9 mouse cellular contexts compared by ENCODE assay signal in genomic region chr9:103363088-103363487, GRCm38 (mm10). TPM values are rescaled to one million over a fixed set of nuclear protein-coding genes. Genes with fewer than 3 reads are reported as not detected.
DNase-seq lines count a peak whose midpoint lies in the region; ATAC-seq and TF ChIP-seq lines count a peak whose summit lies in the region.
"Had no signal": no experiment of that assay in that cellular context is flagged by ENCODE, and none has a peak within 500 bp of the region (broad histone marks: within the 10 kb centered on the region; RNA-seq: fewer than 3 reads in every experiment).

No protein-coding gene starts in this region.

- no peak for ATAC-seq in kidney, embryonic 16.5 days (ENCODE audit: low FRiP score, low TSS enrichment)
- no peak for ATAC-seq in embryonic facial prominence, embryonic 14.5 days (ENCODE audit: low read depth)
- no peak for ATAC-seq in intestine, embryonic 15.5 days
- no peak for ATAC-seq in midbrain, postnatal 0 days (ENCODE audit: low FRiP score)
- ATAC-seq in frontal cortex, adult (ENCODE audit: low TSS enrichment): no peak
- no peak for ATAC-seq in activated CD4-positive, CD25-positive, alpha-beta regulatory T cell, adult 4 months

- TF ChIP-seq CTCF in midbrain, postnatal 0 days (IDR thresholded peaks at IDR 0.05): no peak

- no peak overlapping the region for H3K27ac ChIP-seq in kidney, embryonic 16.5 days (ENCODE audit: low read length)
- no peak overlapping the region for H3K27ac ChIP-seq in embryonic facial prominence, embryonic 14.5 days (replicated peaks; ENCODE audit: low read depth, low read length)
- no peak overlapping the region for H3K27ac ChIP-seq in intestine, embryonic 15.5 days
- no peak overlapping the region for H3K27ac ChIP-seq in midbrain, postnatal 0 days (ENCODE audit: low read depth, low read length)

- peaks cover 19% of the 10 kb centered on the region for H3K4me1 ChIP-seq in kidney, embryonic 16.5 days (ENCODE audit: insufficient read depth, low read length)
- H3K4me1 ChIP-seq in embryonic facial prominence, embryonic 14.5 days (ENCODE audit: control insufficient read depth, insufficient read depth, low read length): peaks cover 20% of the 10 kb centered on the region
- H3K4me1 ChIP-seq in intestine, embryonic 15.5 days (replicated peaks): peaks cover 15% of the 10 kb centered on the region
- H3K4me1 ChIP-seq in midbrain, postnatal 0 days (ENCODE audit: insufficient read depth, low read length): peaks cover 11% of the 10 kb centered on the region; the same call in 1 of the 2 replicates

- H3K9ac ChIP-seq in kidney, embryonic 16.5 days (replicated peaks; ENCODE audit: low read length): peak overlapping the region; percentile 96; the same call in 1 of the 2 replicates
- H3K9ac ChIP-seq in embryonic facial prominence, embryonic 14.5 days (ENCODE audit: low read depth, low read length): peak overlapping the region; percentile 98; the same call in 1 of the 2 replicates
- H3K9ac ChIP-seq in intestine, embryonic 15.5 days: peak overlapping the region; percentile 23; the same call in 1 of the 2 replicates
- H3K9ac ChIP-seq in midbrain, postnatal 0 days (replicated peaks; ENCODE audit: low read length, poor library complexity, severe bottlenecking): no peak overlapping the region

- H3K36me3 ChIP-seq in kidney, embryonic 16.5 days (ENCODE audit: insufficient read depth, low read length): peaks cover 30% of the 10 kb centered on the region
- peaks cover 40% of the 10 kb centered on the region for H3K36me3 ChIP-seq in embryonic facial prominence, embryonic 14.5 days (ENCODE audit: control insufficient read depth, insufficient read depth, low read length)
- peaks cover 15% of the 10 kb centered on the region for H3K36me3 ChIP-seq in intestine, embryonic 15.5 days
- H3K36me3 ChIP-seq in midbrain, postnatal 0 days (ENCODE audit: insufficient read depth, low read length): no peaks in the 10 kb centered on the region; the same call in 1 of the 2 replicates

- peak overlapping the region; percentile 89 for H3K4me3 ChIP-seq in kidney, embryonic 16.5 days (ENCODE audit: low read length)
- peak overlapping the region; percentile 91 for H3K4me3 ChIP-seq in embryonic facial prominence, embryonic 14.5 days (ENCODE audit: low read depth, low read length)
- peak overlapping the region; percentile 93 for H3K4me3 ChIP-seq in intestine, embryonic 15.5 days (replicated peaks)
- peak overlapping the region; percentile 89; the same call in 1 of the 2 replicates for H3K4me3 ChIP-seq in midbrain, postnatal 0 days (ENCODE audit: low read depth, low read length)

- H3K4me2 ChIP-seq in kidney, embryonic 16.5 days (replicated peaks; ENCODE audit: low read depth, low read length): peak overlapping the region; percentile 76
- H3K4me2 ChIP-seq in embryonic facial prominence, embryonic 14.5 days (ENCODE audit: low read depth, low read length): peak overlapping the region; percentile 79
- peak overlapping the region; percentile 61 for H3K4me2 ChIP-seq in intestine, embryonic 15.5 days (replicated peaks)
- H3K4me2 ChIP-seq in midbrain, postnatal 0 days (ENCODE audit: low read depth, low read length, poor library complexity, severe bottlenecking): peak overlapping the region; percentile 86

- no peak for DNase-seq in kidney, postnatal 4 days
- no peak for DNase-seq in embryonic facial prominence, embryonic 14.5 days (ENCODE audit: low spot score)
- no peak for DNase-seq in midbrain, postnatal 0 days (ENCODE audit: low spot score)
- no peak for DNase-seq in Muller cell, postnatal 12 days (ENCODE audit: inconsistent ontology term)
- DNase-seq: cerebellum, adult 11 months had no signal

- no peaks in the 10 kb centered on the region for H3K9me3 ChIP-seq in kidney, embryonic 16.5 days (ENCODE audit: low read length)
- no peaks in the 10 kb centered on the region for H3K9me3 ChIP-seq in embryonic facial prominence, embryonic 14.5 days (ENCODE audit: control insufficient read depth, low read length)
- H3K9me3 ChIP-seq in intestine, embryonic 15.5 days: no peaks in the 10 kb centered on the region
- no peaks in the 10 kb centered on the region for H3K9me3 ChIP-seq in midbrain, postnatal 0 days (ENCODE audit: low read length)

- H3K27me3 ChIP-seq in kidney, embryonic 16.5 days (ENCODE audit: insufficient read depth, low read length): no peaks in the 10 kb centered on the region
- no peaks in the 10 kb centered on the region for H3K27me3 ChIP-seq in embryonic facial prominence, embryonic 14.5 days (replicated peaks; ENCODE audit: control insufficient read depth, insufficient read depth, low read length)
- no peaks in the 10 kb centered on the region for H3K27me3 ChIP-seq in intestine, embryonic 15.5 days (replicated peaks)
- no peaks in the 10 kb centered on the region for H3K27me3 ChIP-seq in midbrain, postnatal 0 days (ENCODE audit: insufficient read depth, low read length)

- 54% methylated on average over 6 of the region's 6 CpGs for whole genome bisulfite sequencing in kidney, embryonic 16.5 days
- 51% methylated on average over 6 of the region's 6 CpGs for WGBS in embryonic facial prominence, embryonic 14.5 days
- 57% methylated on average over 6 of the region's 6 CpGs for WGBS in intestine, embryonic 15.5 days
- 70% methylated on average over 6 of the region's 6 CpGs for WGBS in midbrain, postnatal 0 days

RNA-seq across cellular contexts. Expression of gene Cdv3, which starts 2.6 kb away (rescaled TPM):
- polyA plus RNA-seq in kidney, embryonic 16.5 days (2015; fragmentation: Nextera tagmentation; extraction: Ambion mirVana): 102 and 106 TPM in 2 replicates
- polyA plus RNA-seq in embryonic facial prominence, embryonic 14.5 days (2014; fragmentation: Nextera tagmentation; extraction: Ambion mirVana): 92.7 and 94.0 TPM in 2 replicates
- polyA plus RNA-seq in intestine, embryonic 15.5 days (2015; fragmentation: Nextera tagmentation; extraction: Ambion mirVana): 90.7 and 97.1 TPM in 2 replicates
- 102 and 128 TPM in 2 replicates for total RNA-seq in midbrain, postnatal 0 days (2014; rRNA removed)
- 84.2 and 87.1 TPM in 2 replicates for polyA plus RNA-seq in midbrain, postnatal 0 days (2015; fragmentation: Nextera tagmentation; extraction: Ambion mirVana)
- polyA plus RNA-seq in activated CD4-positive, CD25-positive, alpha-beta regulatory T cell, adult 4 months (2017; shearing (Covaris generic)): 100 to 1,000 TPM in 1 of 2 experiments, 10 to 100 TPM in 1; 72.7 to 110 TPM

RNA-seq across cellular contexts. Expression of gene Topbp1, which starts 58.1 kb away (rescaled TPM):
- 57.3 and 60.4 TPM in 2 replicates for polyA plus RNA-seq in kidney, embryonic 16.5 days (2015; fragmentation: Nextera tagmentation; extraction: Ambion mirVana)
- polyA plus RNA-seq in embryonic facial prominence, embryonic 14.5 days (2014; fragmentation: Nextera tagmentation; extraction: Ambion mirVana): 56.5 and 63.2 TPM in 2 replicates
- polyA plus RNA-seq in intestine, embryonic 15.5 days (2015; fragmentation: Nextera tagmentation; extraction: Ambion mirVana): 55.4 and 62.3 TPM in 2 replicates
- 16.9 and 23.8 TPM in 2 replicates for total RNA-seq in midbrain, postnatal 0 days (2014; rRNA removed)
- 10.0 and 11.5 TPM in 2 replicates for polyA plus RNA-seq in midbrain, postnatal 0 days (2015; fragmentation: Nextera tagmentation; extraction: Ambion mirVana)
- 10 to 100 TPM; 26.2 to 30.4 TPM for polyA plus RNA-seq in activated CD4-positive, CD25-positive, alpha-beta regulatory T cell, adult 4 months (2017; shearing (Covaris generic))

RNA-seq across cellular contexts. Expression of gene 1300017J02Rik, which starts 58.2 kb away (rescaled TPM):
- polyA plus RNA-seq in kidney, embryonic 16.5 days (2015; fragmentation: Nextera tagmentation; extraction: Ambion mirVana): 1.6 and 1.7 TPM in 2 replicates
- polyA plus RNA-seq in embryonic facial prominence, embryonic 14.5 days (2014; fragmentation: Nextera tagmentation; extraction: Ambion mirVana): 0.67 and 0.71 TPM in 2 replicates
- 2.3 and 2.4 TPM in 2 replicates for polyA plus RNA-seq in intestine, embryonic 15.5 days (2015; fragmentation: Nextera tagmentation; extraction: Ambion mirVana)
- total RNA-seq in midbrain, postnatal 0 days (2014; rRNA removed): 0.27 TPM in 1 of 2 replicates, not detected in the other
- 0.27 and 0.56 TPM in 2 replicates for polyA plus RNA-seq in midbrain, postnatal 0 days (2015; fragmentation: Nextera tagmentation; extraction: Ambion mirVana)
- under 1 TPM in 1 of 2 experiments, not detected in 1; 0.93 TPM for polyA plus RNA-seq in activated CD4-positive, CD25-positive, alpha-beta regulatory T cell, adult 4 months (2017; shearing (Covaris generic))
